Mouse (Mus musculus) myocyte (in vitro differentiated cells): Measurements from ENCODE around the gene Fkbp5.

Source experiments
- MAX ChIP-seq: IDR thresholded peaks from one replicate; pipeline ENCODE4 v1.6.1; 2011; ENCODE audit warnings: low read depth, mild to moderate bottlenecking, control low read depth
- POLR2A ChIP-seq: IDR thresholded peaks from one replicate; pipeline ENCODE4 v1.6.1; 2011; ENCODE audit warnings: low read depth, mild to moderate bottlenecking, control low read depth, moderate library complexity; ENCODE audit not compliant: insufficient read length

DNA sequence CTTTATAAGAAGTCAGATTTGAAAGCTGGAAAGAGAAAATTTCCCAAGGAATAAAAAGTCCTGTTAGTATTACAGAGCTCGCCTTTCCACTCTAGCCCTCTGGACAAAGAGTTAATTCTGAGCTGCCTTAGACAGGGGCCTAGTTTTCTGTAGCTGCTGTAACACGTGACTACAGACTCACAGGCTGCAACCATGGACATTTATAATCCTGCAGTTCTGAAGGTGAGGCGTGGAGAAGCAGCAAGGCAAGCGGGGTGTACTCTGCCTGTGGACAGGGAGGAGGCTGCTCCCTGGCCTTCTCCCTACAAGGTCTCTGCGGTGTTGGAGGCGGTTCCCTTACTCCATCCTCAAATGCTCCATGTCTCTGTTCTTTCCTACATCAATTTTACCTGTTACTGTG, 64.4 kb downstream of the Fkbp5 start:
- TF ChIP-seq POLR2A (no peak), MAX (no peak)
